ENCODE assay signal across 21 mouse cellular contexts in the genomic region with DNA sequence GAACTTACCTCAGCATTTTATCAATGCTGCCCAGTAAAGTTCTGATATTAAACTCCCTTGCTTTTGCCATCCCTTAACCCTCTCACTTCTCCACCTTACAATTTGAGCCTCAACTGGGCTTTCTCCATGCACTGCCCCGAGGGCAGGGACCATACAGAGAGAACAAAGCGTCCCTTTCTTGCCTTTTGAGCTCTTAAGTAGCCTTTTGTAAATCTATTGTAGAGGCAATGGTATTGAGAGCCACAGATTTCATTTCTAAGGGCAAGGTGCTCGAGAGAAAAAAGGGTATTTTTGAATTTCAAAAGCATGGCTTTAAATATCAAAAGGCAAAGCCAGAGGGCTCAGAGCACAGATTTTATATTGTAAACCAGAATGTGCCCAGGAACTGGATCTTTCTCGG.
"Had no signal": no experiment of that assay in that cellular context is flagged by ENCODE, and none has a peak within 500 bp of the region (broad histone marks: within the 10 kb centered on the region; RNA-seq: fewer than 3 reads in every experiment).

No protein-coding gene starts in this region.

- H3K9me3 ChIP-seq: liver, embryonic 15.5 days; midbrain, embryonic 15.5 days; stomach, embryonic 15.5 days had no signal

- H3K4me1 ChIP-seq: liver, embryonic 12.5 days; liver, embryonic 15.5 days; lung, embryonic 15.5 days; megakaryocyte, embryonic 14.5 days; midbrain, embryonic 15.5 days; neural tube, embryonic 12.5 days; stomach, embryonic 15.5 days had no signal

- DNase-seq: kidney, adult 2 months; kidney, postnatal 25 days; left cerebral cortex, postnatal 4 days; lung, adult 18-20 months; lung, postnatal 10 days; lung, postnatal 36 days; right cerebral cortex, postnatal 25 days; spleen, adult 18-20 months; thymus, postnatal 25 days had no signal

- H3K4me3 ChIP-seq: limb, embryonic 12.5 days; limb, embryonic 15.5 days; liver, embryonic 12.5 days; liver, embryonic 15.5 days; lung, embryonic 15.5 days; megakaryocyte, embryonic 14.5 days; midbrain, embryonic 15.5 days; neural tube, embryonic 12.5 days; neural tube, embryonic 15.5 days; stomach, embryonic 15.5 days had no signal

- H3K27me3 ChIP-seq: limb, embryonic 12.5 days; limb, embryonic 15.5 days; liver, embryonic 12.5 days; liver, embryonic 15.5 days; lung, embryonic 15.5 days; megakaryocyte, embryonic 14.5 days; midbrain, embryonic 15.5 days; neural tube, embryonic 12.5 days; neural tube, embryonic 15.5 days; stomach, embryonic 15.5 days had no signal

- H3K9ac ChIP-seq: limb, embryonic 12.5 days; limb, embryonic 15.5 days; liver, embryonic 12.5 days; liver, embryonic 15.5 days; lung, embryonic 15.5 days; midbrain, embryonic 15.5 days; neural tube, embryonic 12.5 days; neural tube, embryonic 15.5 days; stomach, embryonic 15.5 days had no signal

- H3K36me3 ChIP-seq: limb, embryonic 12.5 days; limb, embryonic 15.5 days; liver, embryonic 12.5 days; liver, embryonic 15.5 days; lung, embryonic 15.5 days; midbrain, embryonic 15.5 days; neural tube, embryonic 12.5 days; neural tube, embryonic 15.5 days; stomach, embryonic 15.5 days had no signal

- H3K27ac ChIP-seq: kidney, postnatal 0 days; limb, embryonic 12.5 days; limb, embryonic 15.5 days; liver, embryonic 12.5 days; liver, embryonic 15.5 days; lung, embryonic 15.5 days; midbrain, embryonic 15.5 days; neural tube, embryonic 12.5 days; neural tube, embryonic 15.5 days; stomach, embryonic 15.5 days had no signal

- ATAC-seq: liver, embryonic 12.5 days; midbrain, embryonic 15.5 days had no signal

- H3K4me2 ChIP-seq: limb, embryonic 12.5 days; limb, embryonic 15.5 days; liver, embryonic 12.5 days; liver, embryonic 15.5 days; lung, embryonic 15.5 days; midbrain, embryonic 11.5 days; midbrain, embryonic 15.5 days; neural tube, embryonic 12.5 days; neural tube, embryonic 15.5 days; stomach, embryonic 15.5 days had no signal
